Mouse (Mus musculus): ENCODE measurements at regions not wholly inside any gene's neighbourhood (a gene's known extent, or its start where the extent isn't known, plus 50 kb on each side); places are given as distances from the start of the nearest gene placed in this dataset.

- DNase-seq (ENCODE audit: low spot score) (no peak), ATAC-seq (ENCODE audit: low FRiP score, low TSS enrichment) (no peak)
- Histone ChIP-seq H3K9me3 (ENCODE audit: control insufficient read depth, low read length) (no peaks in the 10 kb centered on the region), H3K4me1 (replicated peaks; ENCODE audit: control insufficient read depth, insufficient read depth) (no peaks in the 10 kb centered on the region), H3K36me3 (ENCODE audit: control insufficient read depth, insufficient read depth, low read length) (no peaks in the 10 kb centered on the region), H3K27me3 (ENCODE audit: control insufficient read depth, insufficient read depth, low read length) (no peaks in the 10 kb centered on the region), H3K9ac (ENCODE audit: low read length) (no peak overlapping the region), H3K27ac (replicated peaks) (no peak overlapping the region), H3K4me3 (ENCODE audit: low read depth, low read length) (no peak overlapping the region), H3K4me2 (replicated peaks; ENCODE audit: low read depth) (no peak overlapping the region)
- TF ChIP-seq CTCF (IDR thresholded peaks at IDR 0.05; ENCODE audit: low read depth) (no peak), EP300 (optimal IDR thresholded peaks at IDR 0.05) (no peak)
- 50% methylated on average over 3 of the region's 3 CpGs for WGBS
Measured at GRCm38 (mm10) chr3:143090316-143090715, 208.5 kb upstream of the Pkn2 start.

GRCm38 (mm10) chr3:143087786-143088185, 206.0 kb upstream of the Pkn2 start:
- H3K36me3 ChIP-seq (ENCODE audit: control insufficient read depth, insufficient read depth, low read length), result no peaks in the 10 kb centered on the region
- no peak for TF ChIP-seq CTCF (IDR thresholded peaks at IDR 0.05; ENCODE audit: low read depth)
- no peak for TF ChIP-seq EP300 (optimal IDR thresholded peaks at IDR 0.05)
- H3K9me3 ChIP-seq (ENCODE audit: control insufficient read depth, low read length), result no peaks in the 10 kb centered on the region
- H3K4me1 ChIP-seq (replicated peaks; ENCODE audit: control insufficient read depth, insufficient read depth), result no peaks in the 10 kb centered on the region
- no peak overlapping the region for H3K4me3 ChIP-seq (ENCODE audit: low read depth, low read length)
- WGBS, result 74% methylated on average over 3 of the region's 3 CpGs
- DNase-seq (ENCODE audit: low spot score), result no peak
- H3K27me3 ChIP-seq (ENCODE audit: control insufficient read depth, insufficient read depth, low read length), result no peaks in the 10 kb centered on the region
- no peak overlapping the region for H3K9ac ChIP-seq (ENCODE audit: low read length)
- no peak overlapping the region for H3K4me2 ChIP-seq (replicated peaks; ENCODE audit: low read depth)
- no peak for ATAC-seq (ENCODE audit: low FRiP score, low TSS enrichment)
- H3K27ac ChIP-seq (replicated peaks), result no peak overlapping the region

- no peak overlapping the region for H3K4me2 ChIP-seq (replicated peaks; ENCODE audit: low read depth)
- no peaks in the 10 kb centered on the region for H3K9me3 ChIP-seq (ENCODE audit: control insufficient read depth, low read length)
- no peak overlapping the region for H3K27ac ChIP-seq (replicated peaks)
- no peak overlapping the region for H3K9ac ChIP-seq (ENCODE audit: low read length)
- no peak for ATAC-seq (ENCODE audit: low FRiP score, low TSS enrichment)
- TF ChIP-seq EP300 (optimal IDR thresholded peaks at IDR 0.05), result no peak
- no peak for TF ChIP-seq CTCF (IDR thresholded peaks at IDR 0.05; ENCODE audit: low read depth)
- DNase-seq (ENCODE audit: low spot score), result no peak
- H3K27me3 ChIP-seq (ENCODE audit: control insufficient read depth, insufficient read depth, low read length), result no peaks in the 10 kb centered on the region
- H3K36me3 ChIP-seq (ENCODE audit: control insufficient read depth, insufficient read depth, low read length), result no peaks in the 10 kb centered on the region
- H3K4me3 ChIP-seq (ENCODE audit: low read depth, low read length), result no peak overlapping the region
- no peaks in the 10 kb centered on the region for H3K4me1 ChIP-seq (replicated peaks; ENCODE audit: control insufficient read depth, insufficient read depth)
- 43% methylated on average over 7 of the region's 7 CpGs for WGBS
Measured at GRCm38 (mm10) chr3:143078310-143078709, 196.5 kb upstream of the Pkn2 start.

- DNase-seq (ENCODE audit: low spot score) (no peak), ATAC-seq (ENCODE audit: low FRiP score, low TSS enrichment) (no peak)
- 35% methylated on average over 4 of the region's 4 CpGs for WGBS
- no peak overlapping the region for H3K9ac ChIP-seq (ENCODE audit: low read length)
- H3K27ac ChIP-seq (replicated peaks), result no peak overlapping the region
- no peaks in the 10 kb centered on the region for H3K9me3 ChIP-seq (ENCODE audit: control insufficient read depth, low read length)
- no peak overlapping the region for H3K4me2 ChIP-seq (replicated peaks; ENCODE audit: low read depth)
- no peaks in the 10 kb centered on the region for H3K27me3 ChIP-seq (ENCODE audit: control insufficient read depth, insufficient read depth, low read length)
- TF ChIP-seq EP300 (optimal IDR thresholded peaks at IDR 0.05) (no peak), CTCF (IDR thresholded peaks at IDR 0.05; ENCODE audit: low read depth) (no peak)
- no peaks in the 10 kb centered on the region for H3K4me1 ChIP-seq (replicated peaks; ENCODE audit: control insufficient read depth, insufficient read depth)
- H3K4me3 ChIP-seq (ENCODE audit: low read depth, low read length), result no peak overlapping the region
- H3K36me3 ChIP-seq (ENCODE audit: control insufficient read depth, insufficient read depth, low read length), result no peaks in the 10 kb centered on the region
Measured at GRCm38 (mm10) chr3:143071839-143072373, 190.1 kb upstream of the Pkn2 start.

GRCm38 (mm10) chr3:143054858-143055257, 173.1 kb upstream of the Pkn2 start:
- ATAC-seq (ENCODE audit: low FRiP score, low TSS enrichment), result no peak
- Histone ChIP-seq H3K4me1 (replicated peaks; ENCODE audit: control insufficient read depth, insufficient read depth) (no peaks in the 10 kb centered on the region), H3K36me3 (ENCODE audit: control insufficient read depth, insufficient read depth, low read length) (no peaks in the 10 kb centered on the region), H3K27ac (replicated peaks) (no peak overlapping the region), H3K9ac (ENCODE audit: low read length) (no peak overlapping the region), H3K4me3 (ENCODE audit: low read depth, low read length) (no peak overlapping the region), H3K4me2 (replicated peaks; ENCODE audit: low read depth) (no peak overlapping the region), H3K27me3 (ENCODE audit: control insufficient read depth, insufficient read depth, low read length) (no peaks in the 10 kb centered on the region), H3K9me3 (ENCODE audit: control insufficient read depth, low read length) (no peaks in the 10 kb centered on the region)
- WGBS, result 78% methylated on average over 3 of the region's 3 CpGs
- no peak for DNase-seq (ENCODE audit: low spot score)
- no peak for TF ChIP-seq CTCF (IDR thresholded peaks at IDR 0.05; ENCODE audit: low read depth)
- TF ChIP-seq EP300 (optimal IDR thresholded peaks at IDR 0.05), result no peak

GRCm38 (mm10) chr3:143053286-143053993, 171.6 kb upstream of the Pkn2 start:
- ATAC-seq (ENCODE audit: low FRiP score, low TSS enrichment) (no peak), DNase-seq (ENCODE audit: low spot score) (no peak)
- no peaks in the 10 kb centered on the region for H3K9me3 ChIP-seq (ENCODE audit: control insufficient read depth, low read length)
- no peak overlapping the region for H3K4me2 ChIP-seq (replicated peaks; ENCODE audit: low read depth)
- H3K4me1 ChIP-seq (replicated peaks; ENCODE audit: control insufficient read depth, insufficient read depth), result no peaks in the 10 kb centered on the region
- H3K36me3 ChIP-seq (ENCODE audit: control insufficient read depth, insufficient read depth, low read length), result no peaks in the 10 kb centered on the region
- no peak overlapping the region for H3K9ac ChIP-seq (ENCODE audit: low read length)
- H3K27me3 ChIP-seq (ENCODE audit: control insufficient read depth, insufficient read depth, low read length), result no peaks in the 10 kb centered on the region
- H3K4me3 ChIP-seq (ENCODE audit: low read depth, low read length), result no peak overlapping the region
- H3K27ac ChIP-seq (replicated peaks), result no peak overlapping the region
- TF ChIP-seq EP300 (optimal IDR thresholded peaks at IDR 0.05) (no peak), CTCF (IDR thresholded peaks at IDR 0.05; ENCODE audit: low read depth) (no peak)
- WGBS, result 84% methylated on average over 11 of the region's 11 CpGs
